Mouse (Mus musculus): Measurements from ENCODE around the gene Rps10. TPM values are rescaled to one million over a fixed set of nuclear protein-coding genes. Genes with fewer than 3 reads are reported as not detected.

Rps10 gene
- polyA plus RNA-seq, 2 experiments, result 1,160 to 1,839 TPM

GRCm38 (mm10) chr17:27588231-27588630 lies 48.2 kb downstream of the Rps10 start:
- Histone ChIP-seq H3K4me2 (replicated peaks; ENCODE audit: low read depth, low read length, severe bottlenecking) (no peak overlapping the region), H3K27ac (replicated peaks; ENCODE audit: low read depth, low read length) (no peak overlapping the region), H3K9ac (ENCODE audit: low read depth, low read length, severe bottlenecking) (no peak overlapping the region), H3K4me1 (ENCODE audit: control insufficient read depth, insufficient read depth, low read length) (0 out of 2 replicates have a peak, but pooled peaks cover 3% of the 10 kb centered on the region), H3K27me3 (ENCODE audit: control insufficient read depth, insufficient read depth, low read length) (no peaks in the 10 kb centered on the region), H3K4me3 (replicated peaks; ENCODE audit: low read length) (no peak overlapping the region), H3K36me3 (ENCODE audit: control insufficient read depth, insufficient read depth, low read length) (peaks cover 73% of the 10 kb centered on the region), H3K9me3 (ENCODE audit: control insufficient read depth, low read length) (no peaks in the 10 kb centered on the region)
- no peak for DNase-seq (ENCODE audit: low spot score)
- no peak for ATAC-seq (ENCODE audit: low FRiP score, low read depth)
- WGBS, result 77% methylated on average over 8 of the region's 8 CpGs
- TF ChIP-seq POLR2A (IDR thresholded peaks at IDR 0.05; ENCODE audit: borderline replicate concordance, extremely low read depth, insufficient read depth, insufficient read length), result no peak

GRCm38 (mm10) chr17:27587252-27587651 lies 49.2 kb downstream of the Rps10 start:
- DNase-seq (ENCODE audit: low spot score) (no peak), ATAC-seq (ENCODE audit: low FRiP score, low read depth) (no peak)
- Histone ChIP-seq H3K27me3 (ENCODE audit: control insufficient read depth, insufficient read depth, low read length) (no peaks in the 10 kb centered on the region), H3K9me3 (ENCODE audit: control insufficient read depth, low read length) (no peaks in the 10 kb centered on the region), H3K4me2 (replicated peaks; ENCODE audit: low read depth, low read length, severe bottlenecking) (no peak overlapping the region), H3K4me3 (replicated peaks; ENCODE audit: low read length) (no peak overlapping the region), H3K27ac (replicated peaks; ENCODE audit: low read depth, low read length) (no peak overlapping the region; the same call in 1 of the 2 replicates), H3K9ac (ENCODE audit: low read depth, low read length, severe bottlenecking) (no peak overlapping the region), H3K36me3 (ENCODE audit: control insufficient read depth, insufficient read depth, low read length) (peaks cover 73% of the 10 kb centered on the region), H3K4me1 (ENCODE audit: control insufficient read depth, insufficient read depth, low read length) (0 out of 2 replicates have a peak, but pooled peaks cover 3% of the 10 kb centered on the region)
- no peak for TF ChIP-seq POLR2A (IDR thresholded peaks at IDR 0.05; ENCODE audit: borderline replicate concordance, extremely low read depth, insufficient read depth, insufficient read length)
- WGBS, result 64% methylated on average over 12 of the region's 12 CpGs

- Histone ChIP-seq H3K4me3 (replicated peaks; ENCODE audit: low read length) (no peak overlapping the region), H3K27ac (replicated peaks; ENCODE audit: low read depth, low read length) (no peak overlapping the region), H3K36me3 (ENCODE audit: control insufficient read depth, insufficient read depth, low read length) (peaks cover 74% of the 10 kb centered on the region), H3K9ac (ENCODE audit: low read depth, low read length, severe bottlenecking) (no peak overlapping the region), H3K27me3 (ENCODE audit: control insufficient read depth, insufficient read depth, low read length) (no peaks in the 10 kb centered on the region), H3K9me3 (ENCODE audit: control insufficient read depth, low read length) (no peaks in the 10 kb centered on the region), H3K4me2 (replicated peaks; ENCODE audit: low read depth, low read length, severe bottlenecking) (no peak overlapping the region), H3K4me1 (ENCODE audit: control insufficient read depth, insufficient read depth, low read length) (0 out of 2 replicates have a peak, but pooled peaks cover 3% of the 10 kb centered on the region)
- ATAC-seq (ENCODE audit: low FRiP score, low read depth) (no peak), DNase-seq (ENCODE audit: low spot score) (no peak)
- TF ChIP-seq POLR2A (IDR thresholded peaks at IDR 0.05; ENCODE audit: borderline replicate concordance, extremely low read depth, insufficient read depth, insufficient read length), result no peak
- 57% methylated on average over 9 of the region's 9 CpGs for WGBS
Observed at GRCm38 (mm10) chr17:27586661-27587060, 49.8 kb downstream of the Rps10 start.

- no peak for TF ChIP-seq POLR2A (IDR thresholded peaks at IDR 0.05; ENCODE audit: borderline replicate concordance, extremely low read depth, insufficient read depth, insufficient read length)
- WGBS, result 91% methylated on average over 13 of the region's 13 CpGs
- peaks cover 92% of the 10 kb centered on the region for H3K36me3 ChIP-seq (ENCODE audit: control insufficient read depth, insufficient read depth, low read length)
Observed at GRCm38 (mm10) chr17:27583185-27583894, 53.1 kb downstream of the Rps10 start.

More at GRCm38 (mm10) chr17:27583185-27583894, 53.1 kb downstream of the Rps10 start:
- no peak for ATAC-seq (ENCODE audit: low FRiP score, low read depth)
- no peak overlapping the region for H3K27ac ChIP-seq (replicated peaks; ENCODE audit: low read depth, low read length)
- H3K4me3 ChIP-seq (replicated peaks; ENCODE audit: low read length), result no peak overlapping the region
- no peak for DNase-seq (ENCODE audit: low spot score)
- 0 out of 2 replicates have a peak, but pooled peaks cover 3% of the 10 kb centered on the region for H3K4me1 ChIP-seq (ENCODE audit: control insufficient read depth, insufficient read depth, low read length)
- H3K4me2 ChIP-seq (replicated peaks; ENCODE audit: low read depth, low read length, severe bottlenecking), result no peak overlapping the region
- no peaks in the 10 kb centered on the region for H3K9me3 ChIP-seq (ENCODE audit: control insufficient read depth, low read length)
- H3K9ac ChIP-seq (ENCODE audit: low read depth, low read length, severe bottlenecking), result no peak overlapping the region
- no peaks in the 10 kb centered on the region for H3K27me3 ChIP-seq (ENCODE audit: control insufficient read depth, insufficient read depth, low read length)

Other genes starting within 250 kb of the Rps10 start
- 1.6 and 2.2 TPM in 2 replicates for gene Grm4, start 115.3 kb downstream of the Rps10 start, polyA plus RNA-seq (2012; rRNA removed)
- gene Grm4, start 115.3 kb downstream of the Rps10 start, polyA plus RNA-seq (2014; fragmentation: Nextera tagmentation; extraction: Ambion mirVana), result 0.75 and 1.0 TPM in 2 replicates
- 196 and 250 TPM in 2 replicates for gene Hmga1, start 80.2 kb downstream of the Rps10 start, polyA plus RNA-seq (2012; rRNA removed)
- 227 and 235 TPM in 2 replicates for gene Hmga1, start 80.2 kb downstream of the Rps10 start, polyA plus RNA-seq (2014; fragmentation: Nextera tagmentation; extraction: Ambion mirVana)
- 24.1 and 28.0 TPM in 2 replicates for gene AI413582, start 70.9 kb downstream of the Rps10 start, polyA plus RNA-seq (2012; rRNA removed)
- gene AI413582, start 70.9 kb downstream of the Rps10 start, polyA plus RNA-seq (2014; fragmentation: Nextera tagmentation; extraction: Ambion mirVana), result 31.4 and 31.9 TPM in 2 replicates
- 116 and 121 TPM in 2 replicates for gene Nudt3, start 13.2 kb downstream of the Rps10 start, polyA plus RNA-seq (2012; rRNA removed)
- gene Nudt3, start 13.2 kb downstream of the Rps10 start, polyA plus RNA-seq (2014; fragmentation: Nextera tagmentation; extraction: Ambion mirVana), result 35.7 and 36.8 TPM in 2 replicates
- gene RPS10-NUDT3, start 1.4 kb downstream of the Rps10 start, polyA plus RNA-seq (2012; rRNA removed), result 0.11 TPM in 1 of 2 replicates, not detected in the other
- not detected in 2 replicates for gene RPS10-NUDT3, start 1.4 kb downstream of the Rps10 start, polyA plus RNA-seq (2014; fragmentation: Nextera tagmentation; extraction: Ambion mirVana)
- 2.4 and 3.3 TPM in 2 replicates for gene Pacsin1, start 18.8 kb upstream of the Rps10 start, polyA plus RNA-seq (2012; rRNA removed)
- gene Pacsin1, start 18.8 kb upstream of the Rps10 start, polyA plus RNA-seq (2014; fragmentation: Nextera tagmentation; extraction: Ambion mirVana), result 3.3 and 4.5 TPM in 2 replicates
- 0.52 and 0.67 TPM in 2 replicates for gene Spdef, start 92.3 kb upstream of the Rps10 start, polyA plus RNA-seq (2012; rRNA removed)
- gene Spdef, start 92.3 kb upstream of the Rps10 start, polyA plus RNA-seq (2014; fragmentation: Nextera tagmentation; extraction: Ambion mirVana), result 0.39 TPM in 1 of 2 replicates, not detected in the other
- 60.1 and 65.2 TPM in 2 replicates for gene D17Wsu92e, start 184.0 kb upstream of the Rps10 start, polyA plus RNA-seq (2012; rRNA removed)
- 20.3 and 21.3 TPM in 2 replicates for gene D17Wsu92e, start 184.0 kb upstream of the Rps10 start, polyA plus RNA-seq (2014; fragmentation: Nextera tagmentation; extraction: Ambion mirVana)
- gene Snrpc, start 201.5 kb upstream of the Rps10 start, polyA plus RNA-seq (2012; rRNA removed), result 228 and 238 TPM in 2 replicates
- gene Snrpc, start 201.5 kb upstream of the Rps10 start, polyA plus RNA-seq (2014; fragmentation: Nextera tagmentation; extraction: Ambion mirVana), result 286 and 308 TPM in 2 replicates
- 13.5 and 15.6 TPM in 2 replicates for gene Uhrf1bp1, start 219.8 kb upstream of the Rps10 start, polyA plus RNA-seq (2012; rRNA removed)
- 8.0 TPM in 2 replicates for gene Uhrf1bp1, start 219.8 kb upstream of the Rps10 start, polyA plus RNA-seq (2014; fragmentation: Nextera tagmentation; extraction: Ambion mirVana)